In the genomic region with DNA sequence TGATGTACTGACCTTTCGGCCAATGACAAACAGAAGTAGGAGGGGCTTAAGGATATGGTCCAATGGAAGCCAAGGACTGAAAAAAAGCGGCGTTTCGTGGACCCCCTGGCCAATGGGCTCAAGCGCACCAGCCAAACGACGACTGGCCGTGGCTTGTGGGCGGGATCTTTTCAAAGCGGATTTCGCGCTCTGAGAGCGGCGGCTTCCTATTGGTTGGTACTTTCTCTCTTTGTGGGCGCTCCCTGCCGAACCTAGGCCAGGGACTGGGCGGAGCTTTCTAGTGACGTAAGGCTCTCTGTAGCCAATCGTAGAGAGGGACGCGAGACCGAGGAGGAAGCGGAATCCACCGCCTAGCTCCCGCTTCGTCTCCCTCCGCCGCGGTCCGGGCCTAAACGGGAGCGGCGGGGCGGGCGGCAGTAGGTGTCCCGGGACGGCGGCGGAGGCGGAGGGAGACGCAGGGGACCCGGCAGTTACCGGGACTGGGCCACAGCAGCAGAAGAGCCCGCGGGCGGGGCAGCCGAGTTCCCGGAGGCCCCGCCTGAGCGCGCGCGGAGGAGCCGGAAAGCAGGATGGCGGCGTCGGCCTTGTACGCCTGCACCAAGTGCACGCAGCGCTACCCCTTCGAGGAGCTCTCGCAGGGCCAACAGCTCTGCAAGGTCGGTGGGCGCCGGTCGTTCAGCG, we compare ENCODE assay signal across 8 mouse cellular contexts. TPM values are rescaled to one million over a fixed set of nuclear protein-coding genes. Genes with fewer than 3 reads are reported as not detected.
DNase-seq lines count a peak whose midpoint lies in the region; ATAC-seq and TF ChIP-seq lines count a peak whose summit lies in the region.

A gene (plus strand): TSS at position 311 of the 681 bp plus-strand sequence.

- peaks cover 30% of the 10 kb centered on the region for H3K4me1 ChIP-seq in hindbrain, embryonic 13.5 days (replicated peaks)

- CTCF ChIA-PET in Patski (lab: Charles Lee) = interaction anchor here (0.6 to 2.0 kb wide), 6 partner anchors 14 to 596 kb away, joined by 3 to 5 read pairs (median 4); a partner anchor contains a TSS

- TF ChIP-seq CTCF in Patski (IDR thresholded peaks at IDR 0.05) = no peak

- peak within 1 kb of the TSS; percentile 83 for H3K4me2 ChIP-seq in hindbrain, embryonic 13.5 days

- in situ Hi-C loops in Patski (cut with MboI; ENCODE audit: low pct_unique_long_range_greater_than_20kb) = no loop called here

- H3K9ac ChIP-seq in hindbrain, embryonic 13.5 days = peak within 1 kb of the TSS; percentile 94

- WGBS in hindbrain, embryonic 13.5 days = under 1% methylated on average over 67 of the region's 67 CpGs

- peak within 1 kb of the TSS; percentile 99 for H3K27ac ChIP-seq in hindbrain, embryonic 13.5 days

- peaks cover 20% of the 10 kb centered on the region for H3K36me3 ChIP-seq in hindbrain, embryonic 13.5 days

- peak within 1 kb of the TSS; percentile 84 for H3K4me3 ChIP-seq in hindbrain, embryonic 13.5 days

- H3K9me3 ChIP-seq in hindbrain, embryonic 13.5 days = no peaks in the 10 kb centered on the region

- POLR2A ChIA-PET in Patski (lab: Charles Lee) = interaction anchor here (0.7 to 1.0 kb wide), 4 partner anchors 12 to 78 kb away, joined by 3 read pairs; no protein-coding TSS in a partner anchor

- no peaks in the 10 kb centered on the region for H3K27me3 ChIP-seq in Patski
- H3K27me3 ChIP-seq in hindbrain, embryonic 13.5 days = no peaks in the 10 kb centered on the region

- peak; percentile 100 for DNase-seq in Patski (ENCODE audit: low read depth, low spot score)
- peak; percentile 98 to 99 for DNase-seq in cerebellum, postnatal 14 days
- peak; percentile 100 for DNase-seq in frontal cortex, postnatal 14 days (ENCODE audit: low spot score in 2 of 2)
- peak; percentile 92 for DNase-seq in layer of hippocampus, postnatal 25 days (ENCODE audit: extremely low spot score in 1 of 2, low spot score in 1 of 2)
- peak; percentile 100 for DNase-seq in lung, postnatal 25 days (ENCODE audit: low spot score)
- DNase-seq in retina, embryonic 14.5 days (ENCODE audit: low spot score) = peak; percentile 100
- peak; percentile 97 for DNase-seq in thymus, postnatal 4 days

- peak; percentile 83 for ATAC-seq in Patski
- ATAC-seq in hindbrain, embryonic 13.5 days (ENCODE audit: low FRiP score) = peak; percentile 96

RNA-seq across cellular contexts. Expression of the gene that starts here (rescaled TPM):
- polyA plus RNA-seq in Patski (2021) = 22.0 TPM
- polyA plus RNA-seq in hindbrain, embryonic 13.5 days (2015; fragmentation: Nextera tagmentation; extraction: Ambion mirVana) = 21.3 and 23.4 TPM in 2 replicates
- 10 to 100 TPM; 15.7 to 21.8 TPM for total RNA-seq in layer of hippocampus, postnatal 25 days (2021)

Comparison
In these comparisons a context has a peak if more than half of its experiments do, and no peak if none do; other contexts are left out.
1. Peak in every context shown above with its lines: DNase-seq, ATAC-seq, H3K4me3 ChIP-seq and H3K27ac ChIP-seq.